Mouse (Mus musculus): ENCODE data around the gene Prss56. TPM values are rescaled to one million over a fixed set of nuclear protein-coding genes. Genes with fewer than 3 reads are reported as not detected.
A peak's percentile ranks its signal among the peaks of the same experiment; 100 is the strongest.

The Prss56 gene
- polyA plus RNA-seq, 1 experiment from 2014 or later = not detected

DNA sequence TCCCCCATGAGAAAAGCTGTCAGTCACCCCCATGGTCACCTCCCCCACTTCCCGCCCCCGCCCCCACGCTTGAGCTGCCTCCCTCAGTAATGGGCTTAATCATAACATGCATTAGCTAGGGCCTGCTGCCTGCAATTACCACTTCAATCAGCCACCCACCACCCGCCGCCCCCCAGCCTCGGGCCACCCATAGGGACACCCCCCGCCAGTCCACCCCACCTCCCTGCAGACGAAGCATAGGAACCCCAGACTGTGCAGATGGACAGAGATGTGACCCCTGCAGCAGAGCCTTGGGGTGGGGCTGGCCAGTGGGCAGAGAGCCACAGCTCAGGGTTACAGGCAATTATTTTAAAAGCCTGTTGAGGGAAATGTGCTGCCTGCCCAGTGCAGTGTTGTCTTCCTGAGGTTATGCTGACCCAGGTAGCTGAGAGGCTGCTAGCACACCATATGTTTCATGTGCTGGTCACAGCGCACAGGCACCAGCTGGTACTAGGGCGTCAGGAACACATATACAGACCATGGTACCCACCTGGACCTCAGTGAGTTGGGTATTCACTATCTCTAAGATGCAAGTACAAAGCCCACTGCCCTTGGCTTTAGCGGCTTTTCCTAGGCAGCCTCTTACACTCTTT is 18.8 kb upstream of the Prss56 start:
- peaks cover 11% of the 10 kb centered on the region for H3K4me1 ChIP-seq (replicated peaks)
- H3K4me2 ChIP-seq = no peak overlapping the region
- no peak for ATAC-seq (ENCODE audit: insufficient number of reproducible peaks, insufficient read depth, low FRiP score, low TSS enrichment, low read depth)
- 23% methylated on average over 11 of the region's 11 CpGs for WGBS
- H3K27me3 ChIP-seq = peaks cover 95% of the 10 kb centered on the region
- H3K4me3 ChIP-seq (replicated peaks) = no peak overlapping the region
- no peak overlapping the region for H3K27ac ChIP-seq
- H3K36me3 ChIP-seq = no peaks in the 10 kb centered on the region
- no peaks in the 10 kb centered on the region for H3K9me3 ChIP-seq
- H3K9ac ChIP-seq (replicated peaks) = no peak overlapping the region

DNA sequence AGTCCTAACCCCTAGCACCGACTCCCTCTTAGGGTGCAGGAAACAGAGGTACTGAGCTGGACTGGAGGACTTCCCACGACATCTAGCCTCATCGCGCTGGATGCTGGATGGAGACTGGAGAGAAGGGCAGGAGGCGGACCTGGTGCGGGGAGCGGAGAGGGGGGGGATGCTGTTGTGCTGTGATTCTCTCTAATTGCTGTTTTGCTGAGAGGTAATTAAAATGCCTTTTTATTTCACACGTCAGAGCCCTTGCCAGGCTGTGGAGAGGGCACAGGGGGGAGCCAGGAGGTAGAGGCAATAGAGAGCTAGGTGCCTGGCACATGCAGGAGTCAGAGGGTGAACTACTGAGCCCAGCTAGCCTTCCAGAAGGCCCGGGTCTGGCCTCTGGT is 18.3 kb upstream of the Prss56 start:
- no peak overlapping the region for H3K9ac ChIP-seq (replicated peaks)
- 46% methylated on average over 9 of the region's 9 CpGs for WGBS
- H3K27me3 ChIP-seq = peaks cover 97% of the 10 kb centered on the region
- H3K4me3 ChIP-seq (replicated peaks) = no peak overlapping the region
- no peaks in the 10 kb centered on the region for H3K36me3 ChIP-seq
- peaks cover 16% of the 10 kb centered on the region for H3K4me1 ChIP-seq (replicated peaks)
- ATAC-seq (ENCODE audit: insufficient number of reproducible peaks, insufficient read depth, low FRiP score, low TSS enrichment, low read depth) = no peak
- no peak overlapping the region for H3K4me2 ChIP-seq
- no peaks in the 10 kb centered on the region for H3K9me3 ChIP-seq
- no peak overlapping the region for H3K27ac ChIP-seq

DNA sequence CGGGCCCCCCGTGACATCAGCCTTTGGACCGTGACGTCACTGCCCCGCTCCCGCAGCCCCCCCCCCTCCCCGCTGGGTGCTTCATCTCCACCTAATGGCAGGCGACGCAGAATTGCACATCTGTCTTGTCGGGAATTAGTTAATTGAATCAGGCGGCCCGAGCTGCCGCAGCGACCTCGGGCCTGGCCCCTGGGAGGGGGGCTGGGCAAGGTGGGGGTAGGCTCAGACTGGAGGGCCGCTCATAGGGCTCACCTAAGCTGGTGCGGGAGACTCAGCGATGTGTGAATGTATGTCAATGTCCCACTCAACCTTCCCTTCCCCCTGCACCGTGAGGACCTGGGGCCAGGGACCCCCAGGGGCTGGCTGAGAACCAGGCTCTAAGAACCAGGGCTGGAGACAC is 12.7 kb upstream of the Prss56 start:
- Histone ChIP-seq H3K36me3 (no peaks in the 10 kb centered on the region), H3K27me3 (peaks cover 88% of the 10 kb centered on the region), H3K4me2 (peak overlapping the region; percentile 34), H3K9me3 (no peaks in the 10 kb centered on the region), H3K4me1 (replicated peaks) (peaks cover 24% of the 10 kb centered on the region), H3K9ac (replicated peaks) (no peak overlapping the region), H3K4me3 (replicated peaks) (no peak overlapping the region), H3K27ac (no peak overlapping the region)
- peak; percentile 24; the same call in 1 of the 2 replicates for ATAC-seq (ENCODE audit: insufficient number of reproducible peaks, insufficient read depth, low FRiP score, low TSS enrichment, low read depth)
- 8% methylated on average over 19 of the region's 19 CpGs for WGBS

DNA sequence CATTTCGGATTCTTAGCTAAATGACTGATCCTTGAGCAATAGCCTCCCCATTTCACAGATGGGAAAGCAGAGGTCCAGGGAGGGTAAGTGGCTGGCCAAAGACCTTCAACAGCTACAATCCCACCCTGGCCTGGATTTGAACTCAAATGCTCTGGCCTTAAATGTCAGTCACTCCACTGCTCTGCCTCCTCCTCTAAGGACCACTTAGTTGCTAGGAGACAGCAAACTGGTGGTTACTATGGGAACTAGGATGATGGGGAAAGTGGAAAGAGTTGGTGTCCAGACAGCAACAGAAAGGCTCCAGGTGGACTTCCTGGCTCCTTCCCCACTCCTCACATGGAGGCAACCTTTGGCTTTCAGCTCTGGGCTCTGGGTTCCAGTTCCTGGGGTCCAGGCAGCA is 11.8 kb upstream of the Prss56 start:
- Histone ChIP-seq H3K27me3 (peaks cover 80% of the 10 kb centered on the region), H3K4me1 (replicated peaks) (peaks cover 32% of the 10 kb centered on the region), H3K9me3 (no peaks in the 10 kb centered on the region), H3K4me2 (no peak overlapping the region), H3K27ac (no peak overlapping the region), H3K4me3 (replicated peaks) (no peak overlapping the region), H3K9ac (replicated peaks) (no peak overlapping the region), H3K36me3 (no peaks in the 10 kb centered on the region)
- ATAC-seq (ENCODE audit: insufficient number of reproducible peaks, insufficient read depth, low FRiP score, low TSS enrichment, low read depth) = no peak
- WGBS = 86% methylated on average over 1 of the region's 1 CpGs

DNA sequence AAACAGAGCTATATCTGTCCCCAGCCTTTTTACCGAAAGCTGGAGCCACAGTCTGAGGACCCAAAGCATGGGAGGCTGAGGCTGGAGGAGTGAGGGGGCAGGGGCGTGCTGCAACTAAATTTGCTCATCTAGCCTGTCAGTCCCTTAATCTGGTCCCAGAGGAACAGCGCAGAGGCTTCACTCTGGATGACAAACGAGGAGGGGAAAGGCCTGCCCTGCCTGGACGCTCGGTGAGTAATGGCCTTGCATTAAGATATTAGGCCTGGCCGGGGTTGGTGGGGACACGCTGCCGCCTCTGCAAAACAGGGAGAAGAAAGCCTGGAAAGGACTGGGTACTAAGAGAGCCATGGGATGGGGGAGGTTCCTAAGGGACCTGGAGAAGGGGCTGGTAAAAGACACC is 10.8 kb upstream of the Prss56 start:
- no peaks in the 10 kb centered on the region for H3K9me3 ChIP-seq
- no peak overlapping the region for H3K27ac ChIP-seq
- no peak overlapping the region for H3K4me3 ChIP-seq (replicated peaks)
- ATAC-seq (ENCODE audit: insufficient number of reproducible peaks, insufficient read depth, low FRiP score, low TSS enrichment, low read depth) = no peak
- WGBS = 27% methylated on average over 9 of the region's 9 CpGs
- H3K27me3 ChIP-seq = peaks cover 74% of the 10 kb centered on the region
- peaks cover 34% of the 10 kb centered on the region for H3K4me1 ChIP-seq (replicated peaks)
- no peak overlapping the region for H3K4me2 ChIP-seq
- H3K36me3 ChIP-seq = no peaks in the 10 kb centered on the region
- H3K9ac ChIP-seq (replicated peaks) = no peak overlapping the region

DNA sequence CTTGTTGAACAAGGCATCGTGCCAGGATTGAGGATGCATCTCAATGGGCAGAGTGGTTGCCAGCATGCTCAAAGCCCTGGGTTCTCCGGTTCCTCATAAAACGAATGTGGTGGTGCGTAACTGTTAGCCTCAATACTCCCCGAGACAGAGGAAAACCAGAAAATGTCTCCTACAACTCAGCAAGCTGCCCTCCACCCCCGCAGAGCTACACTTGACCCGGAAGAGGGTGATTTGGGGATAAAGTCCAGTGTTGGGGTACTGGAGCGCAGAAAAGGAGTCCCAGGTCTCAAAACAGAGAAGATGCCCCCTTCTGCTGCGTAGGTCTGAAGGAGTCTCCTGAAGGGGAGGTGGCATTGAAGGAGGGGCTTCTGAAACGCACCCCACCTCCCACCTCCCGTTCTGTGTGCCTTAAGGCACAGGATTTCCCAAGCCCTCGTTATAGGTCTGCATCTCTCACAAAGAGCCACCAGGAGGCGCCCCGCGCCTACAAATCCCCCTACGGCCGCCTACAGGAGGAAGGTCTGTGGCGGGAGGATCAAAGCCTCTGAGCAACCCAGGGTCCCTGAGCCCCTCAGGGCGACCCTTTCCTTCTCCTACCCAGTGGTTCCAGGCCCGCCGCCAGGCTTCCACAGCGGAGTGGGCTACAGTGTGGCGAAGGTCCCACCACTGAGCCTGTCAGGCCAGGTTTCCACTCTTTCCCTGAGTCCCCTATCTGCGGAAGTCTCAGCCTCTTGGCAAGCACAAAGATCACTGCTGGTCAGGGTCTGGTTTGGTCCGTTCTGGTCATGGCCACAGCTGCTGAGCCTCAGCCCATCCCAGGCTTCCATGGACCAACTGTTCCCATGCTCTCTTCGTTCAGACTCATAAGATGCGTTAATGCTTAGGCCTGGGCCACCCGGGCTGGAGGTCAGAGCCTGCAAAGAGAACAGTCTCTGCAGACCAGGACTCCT is 8.8 kb upstream of the Prss56 start:
- H3K4me3 ChIP-seq (replicated peaks) = no peak overlapping the region
- ATAC-seq (ENCODE audit: insufficient number of reproducible peaks, insufficient read depth, low FRiP score, low TSS enrichment, low read depth) = no peak
- WGBS = 24% methylated on average over 28 of the region's 28 CpGs

DNA sequence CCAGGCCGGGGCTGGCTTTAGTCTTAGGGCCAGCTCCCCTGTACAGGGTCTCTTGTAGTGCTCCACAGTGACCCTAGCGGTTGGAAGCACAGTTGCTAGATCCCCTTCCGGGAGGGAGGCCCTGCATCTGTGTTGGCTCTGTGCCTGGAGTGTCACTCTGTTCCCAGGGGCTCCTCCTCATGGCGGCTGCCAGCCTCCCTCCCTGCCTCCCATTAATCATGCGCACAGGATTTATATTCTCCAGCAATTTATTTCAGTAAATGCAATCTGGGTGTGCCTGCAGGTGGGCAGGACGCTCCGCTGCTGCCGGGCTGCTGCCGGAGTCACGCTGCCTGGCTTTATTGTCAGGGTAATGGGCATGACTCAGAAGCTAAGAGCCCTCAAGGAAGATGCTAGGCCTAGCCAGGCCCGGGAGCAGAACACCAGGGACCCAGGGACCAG is 7.2 kb upstream of the Prss56 start:
- Histone ChIP-seq H3K9me3 (no peaks in the 10 kb centered on the region), H3K4me2 (peak overlapping the region; percentile 28; the same call in 1 of the 2 replicates), H3K27ac (no peak overlapping the region), H3K9ac (replicated peaks) (no peak overlapping the region), H3K27me3 (peaks cover 52% of the 10 kb centered on the region), H3K4me1 (replicated peaks) (peaks cover 18% of the 10 kb centered on the region), H3K36me3 (no peaks in the 10 kb centered on the region), H3K4me3 (replicated peaks) (no peak overlapping the region)
- peak; percentile 72 for ATAC-seq (ENCODE audit: insufficient number of reproducible peaks, insufficient read depth, low FRiP score, low TSS enrichment, low read depth)
- WGBS = 9% methylated on average over 11 of the region's 11 CpGs

More for the DNA sequence above, 8.8 kb upstream of the Prss56 start:
- peak overlapping the region; percentile 22; the same call in 1 of the 2 replicates for H3K4me2 ChIP-seq
- no peaks in the 10 kb centered on the region for H3K36me3 ChIP-seq
- peaks cover 33% of the 10 kb centered on the region for H3K4me1 ChIP-seq (replicated peaks)
- no peak overlapping the region for H3K27ac ChIP-seq
- no peak overlapping the region for H3K9ac ChIP-seq (replicated peaks)
- H3K9me3 ChIP-seq = no peaks in the 10 kb centered on the region
- H3K27me3 ChIP-seq = peaks cover 57% of the 10 kb centered on the region

DNA sequence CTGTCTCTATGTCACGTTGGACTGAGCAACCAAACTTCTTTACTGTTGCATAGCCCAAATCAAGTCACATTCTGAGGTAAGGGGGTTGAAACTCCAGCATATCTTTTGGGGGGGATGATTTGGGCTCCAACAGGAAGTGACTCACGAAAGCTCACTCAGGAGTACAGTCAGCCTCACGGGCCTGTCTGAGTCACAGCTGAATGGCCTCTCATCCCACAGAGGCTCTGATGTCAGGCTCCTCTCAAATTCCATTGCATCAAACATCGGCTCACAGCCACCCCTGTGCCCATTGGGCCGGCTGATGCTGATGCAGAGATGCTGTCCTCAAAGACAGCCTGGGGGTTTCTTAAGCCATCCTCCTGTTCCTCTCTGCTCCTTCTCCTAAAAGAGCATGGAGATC is 2.2 kb upstream of the Prss56 start:
- ATAC-seq (ENCODE audit: insufficient number of reproducible peaks, insufficient read depth, low FRiP score, low TSS enrichment, low read depth) = no peak
- Histone ChIP-seq H3K4me2 (no peak overlapping the region), H3K27me3 (peaks cover 66% of the 10 kb centered on the region), H3K4me3 (replicated peaks) (no peak overlapping the region), H3K4me1 (replicated peaks) (peaks cover 8% of the 10 kb centered on the region), H3K9me3 (no peaks in the 10 kb centered on the region), H3K27ac (no peak overlapping the region), H3K9ac (replicated peaks) (no peak overlapping the region), H3K36me3 (no peaks in the 10 kb centered on the region)
- WGBS = 55% methylated on average over 5 of the region's 5 CpGs

DNA sequence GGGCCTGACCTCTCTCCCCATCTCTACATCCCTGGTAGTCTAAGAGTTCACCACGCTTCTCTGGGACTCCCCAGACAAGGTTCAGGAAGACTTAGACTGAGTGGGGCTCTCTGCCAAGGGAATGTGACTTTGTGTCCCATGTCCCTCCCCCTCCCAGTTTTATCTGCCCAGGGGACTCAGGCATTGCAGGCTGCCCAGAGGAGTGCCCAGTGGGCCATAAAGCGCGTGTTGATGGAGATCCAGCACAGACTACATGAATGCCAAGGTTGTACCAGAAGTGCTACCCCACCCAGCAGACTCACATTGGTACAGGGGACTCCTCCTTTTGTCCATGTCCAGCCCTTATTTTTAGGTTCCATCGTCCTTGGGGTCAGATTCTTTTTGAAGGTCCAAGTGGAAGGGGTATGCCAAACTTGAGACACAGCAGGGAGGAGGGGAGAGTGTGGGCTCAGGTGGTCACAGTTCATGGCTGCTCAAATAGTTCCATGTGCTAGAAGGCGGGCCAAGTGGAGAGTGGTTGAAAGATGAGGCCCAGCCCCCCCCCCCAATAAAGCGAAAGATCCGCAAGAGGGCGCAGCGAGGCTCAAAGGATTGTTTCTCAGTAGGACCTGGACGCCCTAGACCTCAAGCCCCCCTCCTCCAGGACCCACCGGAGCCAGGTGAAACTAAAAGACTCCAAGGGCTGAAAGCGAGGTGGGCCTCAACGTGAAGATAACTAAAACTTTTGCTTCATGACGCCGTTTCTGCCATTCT is 1.1 kb downstream of the Prss56 start:
- Histone ChIP-seq H3K4me2 (0 out of 2 replicates have a peak overlapping the region, but pooled peaks have one; percentile 15), H3K27me3 (peaks cover 90% of the 10 kb centered on the region)
- WGBS = 28% methylated on average over 15 of the region's 15 CpGs

DNA sequence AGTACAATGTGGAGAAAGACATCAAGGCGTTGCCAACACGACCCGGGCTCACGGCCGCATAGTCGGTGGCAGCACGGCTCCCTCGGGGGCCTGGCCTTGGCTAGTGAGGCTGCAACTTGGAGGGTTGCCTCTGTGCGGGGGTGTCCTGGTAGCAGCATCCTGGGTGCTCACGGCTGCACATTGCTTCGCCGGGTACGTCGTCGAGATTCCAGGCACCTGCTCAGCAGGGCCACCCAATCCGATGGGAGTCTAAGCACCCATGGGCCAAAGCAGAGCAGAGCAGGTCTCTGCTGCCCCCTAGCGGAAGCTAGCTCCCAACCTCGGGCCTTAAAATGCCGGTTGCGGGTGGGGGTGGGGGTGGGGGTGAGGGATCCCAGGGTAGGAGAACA is 1.6 kb downstream of the Prss56 start:
- peaks cover 10% of the 10 kb centered on the region; the same call in 1 of the 2 replicates for H3K4me1 ChIP-seq (replicated peaks)
- no peaks in the 10 kb centered on the region for H3K36me3 ChIP-seq
- no peak overlapping the region for H3K27ac ChIP-seq
- no peaks in the 10 kb centered on the region for H3K9me3 ChIP-seq
- no peak overlapping the region for H3K4me3 ChIP-seq (replicated peaks)
- WGBS = 10% methylated on average over 20 of the region's 20 CpGs
- H3K9ac ChIP-seq (replicated peaks) = no peak overlapping the region
- peak overlapping the region; percentile 15; the same call in 1 of the 2 replicates for H3K4me2 ChIP-seq
- H3K27me3 ChIP-seq = peaks cover 96% of the 10 kb centered on the region
- no peak for ATAC-seq (ENCODE audit: insufficient number of reproducible peaks, insufficient read depth, low FRiP score, low TSS enrichment, low read depth)

More for the DNA sequence above, 1.1 kb downstream of the Prss56 start:
- ATAC-seq (ENCODE audit: insufficient number of reproducible peaks, insufficient read depth, low FRiP score, low TSS enrichment, low read depth) = no peak
- Histone ChIP-seq H3K4me3 (replicated peaks) (no peak overlapping the region), H3K9ac (replicated peaks) (no peak overlapping the region), H3K36me3 (no peaks in the 10 kb centered on the region), H3K4me1 (replicated peaks) (peaks cover 10% of the 10 kb centered on the region; the same call in 1 of the 2 replicates), H3K27ac (no peak overlapping the region), H3K9me3 (no peaks in the 10 kb centered on the region)

DNA sequence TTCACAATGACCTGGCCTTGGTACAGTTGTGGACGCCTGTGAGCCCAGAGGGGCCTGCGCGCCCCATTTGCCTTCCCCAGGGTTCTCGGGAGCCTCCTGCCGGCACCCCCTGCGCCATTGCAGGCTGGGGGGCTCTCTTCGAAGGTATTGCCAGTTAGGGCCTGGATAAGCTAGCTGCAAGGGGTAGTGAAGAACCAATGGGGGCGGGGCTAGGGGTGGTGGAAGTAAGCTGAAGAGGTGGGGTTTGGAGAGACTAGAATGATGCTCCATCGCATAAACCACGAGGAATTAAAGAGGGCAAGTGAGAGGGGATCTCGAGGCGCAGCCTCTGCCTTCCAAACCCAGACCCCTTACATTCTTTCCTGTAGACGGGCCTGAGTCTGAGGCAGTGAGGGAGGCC is 2.4 kb downstream of the Prss56 start:
- Histone ChIP-seq H3K4me3 (replicated peaks) (no peak overlapping the region), H3K4me2 (no peak overlapping the region), H3K36me3 (no peaks in the 10 kb centered on the region), H3K9me3 (no peaks in the 10 kb centered on the region), H3K9ac (replicated peaks) (no peak overlapping the region), H3K27me3 (peaks cover 89% of the 10 kb centered on the region), H3K27ac (no peak overlapping the region), H3K4me1 (replicated peaks) (peaks cover 12% of the 10 kb centered on the region; the same call in 1 of the 2 replicates)
- no peak for ATAC-seq (ENCODE audit: insufficient number of reproducible peaks, insufficient read depth, low FRiP score, low TSS enrichment, low read depth)
- WGBS = 6% methylated on average over 13 of the region's 13 CpGs
